Mouse (Mus musculus): ENCODE data around the gene Cldnd1.

- TF ChIP-seq CTCF (conservative IDR thresholded peaks at IDR 0.05; ENCODE audit: insufficient read depth, insufficient read length, low read depth, low read length) (0 out of 2 replicates have a peak, but pooled peaks have one; percentile 11), POLR2A (IDR thresholded peaks at IDR 0.05; ENCODE audit: low read depth, low read length) (no peak)
Measured at GRCm38 (mm10) chr16:58678660-58679059, 49.0 kb upstream of the Cldnd1 start.
